Mouse (Mus musculus): ENCODE results near the gene Anxa6.
A peak's percentile ranks its signal among the peaks of the same experiment; 100 is the strongest.

The Anxa6 gene

DNA sequence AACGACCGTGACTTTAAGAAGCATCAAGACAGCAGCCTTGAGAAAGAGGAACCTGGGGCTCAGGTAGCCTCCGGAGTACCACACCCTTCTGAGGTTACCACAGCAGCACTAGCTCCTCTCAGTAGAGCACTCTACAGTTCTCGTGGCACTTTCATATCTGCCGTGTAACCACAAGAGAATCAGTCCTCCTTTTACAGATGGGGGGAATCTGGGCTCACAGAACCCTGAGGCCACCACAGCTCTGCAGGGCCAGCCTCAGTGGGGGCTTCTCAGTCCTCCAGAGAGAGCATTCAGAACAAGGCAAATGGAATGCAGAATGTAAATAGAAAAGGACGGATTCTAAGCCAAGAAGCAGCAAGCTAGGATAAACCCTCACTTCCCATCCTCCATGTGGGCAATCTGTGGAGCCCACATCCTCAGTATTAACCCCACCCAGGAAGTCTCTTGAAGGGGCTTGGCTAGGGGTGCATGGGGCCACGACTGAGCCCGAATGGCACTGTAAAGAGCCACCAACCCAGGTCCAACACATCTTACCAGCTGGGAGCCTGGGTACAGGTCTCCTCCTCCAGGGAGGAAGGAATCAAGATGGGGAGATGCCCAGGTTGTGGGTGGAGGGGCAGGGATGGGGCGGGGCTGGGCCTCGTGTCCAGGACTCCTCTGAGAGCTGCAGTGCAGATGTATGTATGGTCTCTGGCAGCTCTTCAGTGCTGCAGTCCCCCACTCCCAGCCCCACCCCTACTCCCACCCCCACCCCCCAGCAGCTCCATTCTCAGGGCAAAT lies 1.8 kb downstream of the Anxa6 start:
- no peak for DNase-seq (ENCODE audit: low spot score in 2 of 2)

DNA sequence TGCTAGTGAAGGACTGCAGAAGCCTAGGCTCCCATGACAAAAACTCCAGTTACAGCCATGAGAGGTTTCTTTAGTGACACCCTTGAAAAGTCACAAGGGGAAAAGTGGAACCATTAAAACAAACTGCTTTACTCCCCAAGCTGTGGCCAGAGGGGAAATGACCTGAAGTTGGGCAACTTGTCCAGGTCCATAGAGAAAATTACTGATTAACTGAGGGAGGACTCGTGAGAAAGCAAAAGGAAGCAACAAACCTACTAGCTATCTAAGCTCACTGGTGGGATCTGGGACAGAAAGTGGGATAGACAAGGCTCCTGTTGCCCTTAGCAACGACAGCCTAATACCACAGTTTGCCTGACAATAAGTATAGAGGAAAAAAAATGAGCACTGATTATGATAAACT lies 4.7 kb downstream of the Anxa6 start:
- no peak for DNase-seq (ENCODE audit: low spot score in 2 of 2)

DNA sequence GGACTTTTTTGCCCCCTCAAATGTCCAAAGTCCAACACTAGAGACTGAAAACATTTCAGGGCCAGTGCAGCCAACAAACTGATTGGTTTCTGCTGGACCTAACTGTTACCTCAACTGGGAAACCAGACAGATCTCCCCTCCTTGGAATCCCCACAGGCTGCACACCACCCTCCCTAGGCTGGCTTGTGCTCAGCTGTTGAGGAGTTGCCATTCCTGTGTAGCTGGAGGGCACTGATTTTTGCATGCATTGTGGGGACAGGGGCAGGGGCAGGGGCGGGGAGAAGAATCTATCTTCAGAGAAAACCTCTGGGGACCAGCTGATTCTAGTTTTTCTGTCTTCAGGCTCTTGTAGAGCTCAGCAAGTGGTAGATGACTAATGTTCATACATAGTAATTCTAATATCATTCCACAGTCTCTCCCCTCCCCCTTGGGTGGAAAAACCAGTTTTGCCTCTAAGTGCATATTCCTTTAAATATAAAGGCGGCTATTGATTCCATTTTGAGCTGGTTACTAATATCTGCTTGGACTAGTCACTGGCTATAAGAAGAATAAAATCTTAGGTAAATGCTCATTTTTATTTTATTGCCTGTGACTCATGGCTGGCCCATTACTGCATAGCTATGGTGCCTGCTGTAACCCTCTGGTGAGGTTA lies 5.9 kb downstream of the Anxa6 start:
- no peak for DNase-seq (ENCODE audit: low spot score in 2 of 2)

DNA sequence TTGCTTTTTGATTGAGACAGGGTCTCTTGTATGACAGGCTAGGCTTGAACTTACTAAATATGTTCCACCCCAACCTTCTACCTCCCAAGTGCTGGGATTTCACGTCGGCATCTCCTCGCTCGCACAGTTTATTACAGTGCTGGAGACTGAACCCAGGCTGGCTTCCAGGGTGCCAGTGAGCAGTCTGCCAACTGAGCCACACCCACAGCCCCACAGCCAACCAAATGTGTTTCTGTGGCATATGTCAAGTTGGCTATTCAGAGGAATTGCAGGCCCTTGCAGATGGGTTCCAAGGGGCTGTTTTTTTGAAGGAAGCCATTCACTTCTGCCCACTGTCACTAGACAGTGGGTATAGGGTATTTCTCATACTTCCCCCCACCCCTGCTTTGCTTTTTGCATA lies 7.3 kb downstream of the Anxa6 start:
- DNase-seq (ENCODE audit: low spot score in 2 of 2) = peak in 1 of 2 experiments; percentile 67

DNA sequence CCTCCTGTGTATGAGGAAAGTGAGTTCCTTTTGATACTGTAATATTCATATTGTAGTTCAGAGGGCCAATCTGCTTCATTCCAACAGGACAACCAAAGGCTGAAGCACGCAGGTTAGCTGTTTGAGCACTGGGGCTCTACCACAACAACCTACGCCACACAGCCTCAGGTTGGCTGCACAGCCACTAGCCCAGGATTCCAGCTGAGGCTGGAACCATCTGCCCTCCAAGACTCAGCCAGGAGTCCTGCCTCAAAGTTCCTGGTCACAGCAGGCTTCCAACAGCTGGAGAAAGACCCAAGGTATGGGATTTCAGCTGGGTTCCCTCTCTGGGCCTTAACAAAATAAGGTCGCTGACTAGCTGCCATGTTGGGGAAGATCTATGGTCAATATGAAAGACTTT lies 9.7 kb downstream of the Anxa6 start:
- no peak for DNase-seq (ENCODE audit: low spot score in 2 of 2)

DNA sequence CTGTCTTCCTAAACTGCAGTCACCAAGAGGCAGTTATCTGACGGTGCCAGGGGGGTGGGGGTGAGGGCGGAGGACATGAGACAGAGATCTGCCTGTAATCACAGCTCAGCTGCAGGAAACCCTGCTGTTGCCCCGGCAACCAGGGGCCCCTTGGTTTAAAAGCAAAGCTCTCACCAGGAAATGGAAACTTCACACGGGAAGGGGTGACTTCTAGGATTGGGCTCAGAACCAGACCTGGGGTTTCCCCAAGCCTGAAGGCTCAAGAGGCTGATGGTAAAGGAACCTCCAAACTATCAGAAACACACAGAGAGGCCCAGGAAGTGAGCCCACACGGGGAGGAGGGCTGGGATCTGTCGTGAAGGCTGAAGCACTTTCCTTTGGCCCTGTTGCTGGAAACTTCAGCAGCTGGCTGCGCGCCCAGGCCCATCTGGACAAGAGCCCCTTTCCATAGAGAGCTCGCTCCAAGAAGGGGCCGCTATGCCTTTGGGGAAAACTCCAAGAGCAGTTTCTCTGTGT lies 10.1 kb downstream of the Anxa6 start:
- DNase-seq (ENCODE audit: low spot score in 2 of 2) = peak; percentile 91 to 94

DNA sequence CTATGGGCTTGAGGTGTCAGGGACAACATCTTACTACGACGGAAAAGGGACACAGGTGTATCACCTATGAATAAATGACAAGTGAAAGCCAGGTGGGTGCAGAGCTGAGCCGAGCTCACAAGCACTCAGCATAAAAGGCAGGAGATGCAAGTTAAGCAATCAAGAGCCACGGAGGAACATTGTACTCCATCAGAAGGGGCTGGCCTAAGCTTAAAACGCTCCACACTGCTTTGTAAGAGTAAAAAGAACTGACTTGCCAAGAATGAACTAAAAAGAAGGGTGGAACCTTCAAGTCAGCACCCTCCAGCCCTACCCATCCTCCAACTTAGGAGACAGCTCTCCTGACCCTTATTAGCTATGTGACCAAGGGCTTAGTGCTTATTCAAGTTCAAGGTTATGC lies 10.7 kb downstream of the Anxa6 start:
- DNase-seq (ENCODE audit: low spot score in 2 of 2) = peak in 1 of 2 experiments; percentile 45

DNA sequence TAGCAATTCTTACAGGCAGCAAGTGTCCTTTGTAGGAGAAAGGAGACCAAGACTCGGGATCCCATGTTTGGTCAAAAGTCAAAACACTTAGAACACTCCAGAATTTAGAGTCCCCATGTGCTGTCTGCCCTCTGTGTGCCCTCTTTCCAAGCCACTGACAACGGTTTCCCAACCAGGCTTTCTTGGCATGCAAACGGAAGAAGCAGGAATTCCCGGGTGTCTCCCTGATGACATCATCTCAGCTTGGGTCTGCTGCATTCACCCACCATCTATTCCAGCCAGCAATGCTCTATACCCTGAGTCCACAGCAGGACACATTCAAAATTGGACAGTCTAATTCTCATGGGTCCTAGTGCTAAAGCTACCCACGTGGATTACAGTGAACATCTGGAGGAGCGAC lies 11.4 kb downstream of the Anxa6 start:
- DNase-seq (ENCODE audit: low spot score in 2 of 2) = no peak

DNA sequence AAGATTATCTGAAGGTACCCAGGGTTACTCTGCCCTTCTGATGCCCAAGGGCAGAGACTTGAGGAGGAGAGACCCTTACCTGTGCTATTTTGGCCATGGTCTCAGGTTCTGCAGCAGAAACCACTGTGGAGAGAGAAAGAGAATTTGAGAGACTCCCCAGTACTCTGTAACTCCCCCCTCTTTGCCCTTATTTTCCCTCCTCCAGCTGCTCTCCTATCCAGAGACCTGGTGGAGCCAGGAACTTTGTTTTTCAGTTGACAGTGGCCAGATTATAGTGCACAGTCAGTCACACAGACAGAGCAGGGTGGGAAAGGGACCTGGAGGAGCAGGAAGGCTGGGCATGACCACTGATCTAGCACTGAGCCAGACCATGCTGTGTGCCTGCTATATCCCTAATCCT lies 11.8 kb downstream of the Anxa6 start:
- no peak for DNase-seq (ENCODE audit: low spot score in 2 of 2)

DNA sequence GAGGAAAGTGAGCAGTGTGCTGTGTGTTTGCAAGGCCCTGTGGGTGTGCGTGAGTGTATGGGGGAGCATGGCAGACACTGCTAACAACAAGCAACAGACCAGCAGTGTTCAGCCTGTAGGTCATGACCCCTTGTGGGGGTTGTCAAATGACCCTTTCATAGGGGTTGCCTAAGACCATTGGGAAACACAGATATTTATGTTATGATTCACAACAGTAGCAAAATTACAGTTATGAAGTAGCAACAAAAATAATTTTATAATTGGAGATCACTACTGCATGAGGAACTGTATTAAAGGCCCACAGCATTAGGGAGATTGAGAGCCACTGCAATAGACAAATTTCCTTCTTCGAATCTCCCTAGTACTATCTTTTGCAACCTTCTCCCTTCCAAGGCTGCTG lies 13.5 kb downstream of the Anxa6 start:
- no peak for DNase-seq (ENCODE audit: low spot score in 2 of 2)

DNA sequence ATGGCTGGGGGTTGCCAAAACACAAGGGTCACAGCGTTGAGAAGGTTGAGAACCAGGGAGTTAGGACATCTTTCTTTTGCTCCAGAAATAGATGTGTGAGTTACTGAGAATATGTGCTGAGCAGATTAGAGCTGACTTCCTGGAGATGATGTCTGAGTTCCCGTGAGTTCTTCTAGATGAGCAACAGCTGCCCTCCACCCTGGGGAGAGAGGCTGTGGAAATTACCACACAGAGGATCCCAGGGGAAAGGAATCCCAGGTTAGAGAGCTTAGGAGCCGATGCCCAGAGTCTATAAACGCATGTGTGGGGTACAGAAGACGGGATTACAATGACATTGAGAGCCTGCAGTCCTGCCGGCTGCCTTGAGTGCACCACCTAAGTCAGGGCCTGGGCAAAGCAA lies 15.2 kb downstream of the Anxa6 start:
- DNase-seq (ENCODE audit: low spot score in 2 of 2) = peak in 1 of 2 experiments; percentile 45

DNA sequence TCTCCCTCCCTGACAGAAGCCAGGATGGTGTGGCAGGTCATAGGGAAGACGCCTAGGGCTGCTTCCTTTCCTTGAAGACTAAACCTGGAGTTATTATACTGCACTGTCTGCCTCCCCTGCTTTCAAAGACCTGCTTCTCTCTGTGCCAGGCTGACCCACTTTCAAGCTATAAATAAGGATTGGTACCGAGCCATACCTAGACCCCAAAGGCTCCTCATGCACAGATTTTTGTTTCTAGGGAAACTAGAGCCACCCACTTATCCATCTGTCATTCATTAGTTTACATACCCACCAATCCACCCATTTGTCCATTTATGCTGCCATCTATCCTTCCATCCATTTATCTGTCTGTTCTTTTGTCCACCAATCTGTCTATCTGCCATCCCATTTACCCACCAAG lies 16.0 kb downstream of the Anxa6 start:
- DNase-seq (ENCODE audit: low spot score in 2 of 2) = no peak

DNA sequence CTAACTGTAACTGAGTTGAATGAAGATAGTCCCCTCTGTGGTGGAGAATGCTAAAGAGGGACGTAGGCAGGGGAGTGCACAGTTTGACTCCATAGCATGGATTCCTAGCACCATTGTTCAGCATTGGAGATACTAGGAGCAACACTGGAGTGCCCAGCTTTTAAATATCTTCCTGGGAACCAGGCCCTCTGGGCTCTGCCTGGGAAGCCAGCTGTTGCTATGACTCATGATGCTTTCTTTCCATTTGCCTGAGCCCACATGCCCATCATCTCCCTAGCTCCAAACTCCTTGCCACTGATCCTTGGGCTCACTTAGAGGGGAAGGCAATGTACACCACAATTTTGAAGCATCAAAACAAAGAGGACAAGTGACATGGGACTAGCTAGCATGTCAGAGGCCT lies 16.5 kb downstream of the Anxa6 start:
- no peak for DNase-seq (ENCODE audit: low spot score in 2 of 2)

DNA sequence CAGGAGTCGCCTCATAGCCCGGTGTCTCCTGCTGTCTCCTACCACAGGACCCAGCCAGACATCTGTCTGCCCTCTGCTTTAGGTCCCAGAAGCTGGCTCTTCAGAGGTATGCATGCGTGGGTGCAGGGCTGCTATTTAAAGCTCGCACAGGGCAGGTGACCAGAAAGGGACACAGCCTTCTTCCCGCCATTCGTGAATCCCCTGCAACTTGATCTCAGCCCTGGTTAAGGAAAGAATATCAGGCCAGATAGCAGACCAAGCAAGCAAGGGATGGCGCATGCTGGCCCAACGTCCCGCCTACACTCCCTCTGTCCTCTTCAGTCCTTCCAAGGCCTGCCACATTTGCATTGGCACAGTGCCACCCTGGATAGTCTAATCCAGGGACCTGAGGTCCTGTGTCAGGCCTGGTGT lies 17.4 kb downstream of the Anxa6 start:
- peak; percentile 56 to 70 for DNase-seq (ENCODE audit: low spot score in 2 of 2)

DNA sequence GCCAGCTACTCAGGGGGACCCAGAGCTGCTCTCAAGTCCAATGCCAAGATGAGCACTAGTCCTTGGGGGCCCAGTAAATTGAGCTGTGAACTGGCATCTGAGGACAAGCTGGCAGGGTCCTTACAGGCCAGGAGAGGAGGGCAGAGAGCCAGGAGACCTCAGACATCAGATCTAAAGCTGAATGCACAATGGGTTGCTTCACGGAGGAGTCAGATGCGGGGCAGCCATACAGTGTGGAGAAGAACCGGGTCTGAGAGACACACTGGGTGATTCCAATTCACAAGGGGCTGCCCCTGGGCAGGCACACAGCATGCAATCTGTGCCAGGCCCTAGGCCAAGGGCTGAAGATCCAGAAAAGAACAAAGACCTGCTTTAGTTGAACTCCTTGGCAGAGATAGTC lies 18.0 kb downstream of the Anxa6 start:
- no peak for DNase-seq (ENCODE audit: low spot score in 2 of 2)

DNA sequence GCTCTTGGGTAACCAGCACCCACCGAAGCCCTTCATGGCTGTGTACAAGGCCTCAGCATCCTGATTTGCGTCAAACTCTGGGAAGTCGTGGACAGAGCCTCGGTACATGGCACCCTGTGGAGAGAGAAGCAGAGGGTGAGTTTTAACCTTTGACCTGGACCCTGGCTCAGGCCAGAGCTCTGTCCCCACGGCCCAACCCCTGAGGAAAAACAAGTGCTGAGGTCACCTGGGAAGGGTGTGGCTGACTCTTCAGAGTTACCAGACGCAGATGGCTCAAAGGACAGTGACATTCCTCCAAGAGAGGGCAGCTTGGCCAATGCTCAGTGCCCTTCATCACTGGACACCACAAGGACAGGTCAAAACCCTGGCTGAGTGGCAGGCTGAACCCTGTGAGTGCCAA lies 19.4 kb downstream of the Anxa6 start:
- no peak for DNase-seq (ENCODE audit: low spot score in 2 of 2)

DNA sequence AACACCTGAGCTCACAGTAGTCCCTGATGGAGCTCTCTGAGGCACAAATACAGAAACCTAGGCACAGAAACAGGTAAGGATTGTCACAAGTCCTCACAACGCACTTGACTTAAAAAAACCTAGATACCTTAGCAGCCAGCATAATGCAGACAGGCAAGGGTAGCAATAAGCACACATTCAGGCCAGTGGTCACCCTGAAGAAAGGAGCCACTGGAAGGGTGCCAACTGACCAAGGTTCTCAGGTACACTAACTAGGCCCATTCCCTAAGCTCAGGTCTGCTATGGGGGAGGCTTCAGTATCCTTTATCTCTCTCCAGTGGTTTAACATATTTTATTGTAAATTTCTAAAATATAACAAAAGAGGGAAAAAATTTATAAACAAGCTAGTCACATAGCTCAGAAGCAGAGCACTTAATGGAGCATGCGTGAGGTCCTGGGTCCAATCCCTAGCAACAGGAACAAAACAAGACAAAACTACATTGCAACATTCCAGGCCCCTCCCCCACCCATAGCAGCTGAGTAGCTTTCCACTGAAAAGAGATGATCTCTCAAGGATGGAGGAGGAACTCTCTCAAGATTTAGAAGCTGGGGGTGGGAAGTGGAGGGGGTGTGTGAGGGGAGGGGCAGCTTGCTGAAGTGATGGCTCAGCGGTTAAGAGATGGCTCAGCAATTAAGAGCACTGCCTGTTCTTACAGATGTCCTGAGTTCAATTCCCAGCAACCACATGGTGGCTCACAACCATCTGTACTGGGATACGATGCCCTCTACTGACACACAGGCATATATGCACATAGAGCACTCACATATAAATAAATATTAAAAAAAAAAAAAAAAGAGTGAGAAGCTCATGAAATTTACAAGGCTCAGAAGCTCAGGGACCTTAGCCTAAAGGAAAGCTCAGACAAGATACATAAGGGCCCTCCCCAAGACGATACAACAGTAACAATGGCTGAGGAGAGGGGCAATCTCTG lies 20.4 kb downstream of the Anxa6 start:
- DNase-seq (ENCODE audit: low spot score in 2 of 2) = peak; percentile 42 to 55

DNA sequence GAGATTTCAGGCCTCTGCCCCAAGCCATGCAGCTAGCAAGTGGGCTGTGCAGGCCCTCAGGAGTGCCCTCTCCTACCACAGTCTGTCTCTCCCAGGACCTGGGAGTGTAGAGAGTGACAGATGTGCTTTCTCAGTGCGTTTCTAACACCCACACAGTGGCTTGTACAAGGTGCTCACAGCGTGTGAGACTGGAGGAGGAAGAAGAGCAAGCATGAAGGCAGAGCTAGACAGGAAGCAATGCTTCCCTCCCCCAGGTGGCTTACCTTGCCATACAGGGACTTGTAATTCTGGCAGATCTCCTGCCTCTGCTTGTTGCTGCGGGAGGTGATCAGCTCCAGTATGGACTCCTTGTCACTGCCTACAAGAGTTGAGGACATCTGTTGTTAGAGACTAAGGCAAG lies 21.8 kb downstream of the Anxa6 start:
- no peak for DNase-seq (ENCODE audit: low spot score in 2 of 2)

DNA sequence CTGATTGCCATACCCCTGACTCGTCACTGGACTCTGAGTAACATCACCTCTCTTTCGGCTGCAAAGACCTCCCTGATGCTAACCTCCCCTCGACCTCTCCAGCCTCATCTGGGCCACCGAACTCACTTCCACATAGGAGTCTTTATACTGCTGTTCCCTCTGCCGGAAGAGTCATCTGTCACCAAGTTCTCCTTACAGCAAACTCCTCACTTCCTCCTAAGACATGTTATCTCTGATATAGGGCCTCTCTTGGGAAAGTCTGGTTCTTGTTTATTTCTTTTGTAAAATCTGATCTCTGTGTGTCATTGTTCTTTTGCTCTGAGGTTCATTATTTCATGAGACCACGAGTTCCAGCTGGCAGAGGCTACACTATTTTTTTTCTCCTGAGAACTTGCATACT lies 25.0 kb downstream of the Anxa6 start:
- DNase-seq (ENCODE audit: low spot score in 2 of 2) = no peak

DNA sequence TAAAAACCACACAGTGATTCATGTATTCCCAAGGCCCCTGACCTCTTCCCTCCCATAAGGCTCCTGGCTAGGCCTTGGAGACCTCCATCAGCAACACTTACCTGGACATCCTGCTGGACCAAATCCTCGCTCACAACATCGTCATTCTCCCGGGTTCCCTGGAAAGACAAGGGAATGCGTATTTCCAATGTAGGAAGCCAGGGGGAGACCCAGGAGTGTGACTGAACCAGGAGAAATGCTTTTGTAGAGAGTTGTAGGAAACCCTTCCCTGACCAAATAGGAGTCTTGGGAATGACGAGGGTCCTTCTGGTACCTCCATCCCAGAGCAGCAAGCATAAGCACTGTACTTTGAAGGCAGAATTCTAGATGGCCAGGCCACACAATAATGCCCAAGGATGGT lies 27.6 kb downstream of the Anxa6 start:
- DNase-seq (ENCODE audit: low spot score in 2 of 2) = no peak

DNA sequence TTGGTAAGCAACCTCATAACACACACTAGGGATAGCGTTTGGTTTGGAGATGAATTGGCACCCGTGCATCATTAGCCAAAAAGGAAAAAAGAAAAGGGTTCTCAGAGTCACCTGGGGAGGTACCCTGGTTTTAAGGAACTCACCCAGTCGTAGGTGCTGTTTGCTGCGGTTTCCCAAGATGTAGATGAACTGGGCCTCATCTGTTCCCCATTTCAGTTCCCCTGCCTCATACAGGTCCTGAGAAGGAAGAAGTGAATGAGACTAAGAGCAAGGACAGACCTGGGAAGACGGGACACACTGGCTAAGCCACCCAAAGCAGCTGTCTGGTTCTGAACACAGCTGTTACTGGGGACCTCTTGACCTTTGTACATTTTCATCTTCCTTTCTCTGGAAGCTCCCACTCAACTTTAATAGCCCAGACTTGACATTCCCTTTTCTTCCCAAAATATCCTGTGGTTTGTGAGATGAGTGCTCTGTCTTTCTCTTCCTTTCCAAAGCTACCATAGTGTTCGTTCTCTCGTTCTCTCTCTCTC lies 28.2 kb downstream of the Anxa6 start:
- peak in 1 of 2 experiments; percentile 29 for DNase-seq (ENCODE audit: low spot score in 2 of 2)

DNA sequence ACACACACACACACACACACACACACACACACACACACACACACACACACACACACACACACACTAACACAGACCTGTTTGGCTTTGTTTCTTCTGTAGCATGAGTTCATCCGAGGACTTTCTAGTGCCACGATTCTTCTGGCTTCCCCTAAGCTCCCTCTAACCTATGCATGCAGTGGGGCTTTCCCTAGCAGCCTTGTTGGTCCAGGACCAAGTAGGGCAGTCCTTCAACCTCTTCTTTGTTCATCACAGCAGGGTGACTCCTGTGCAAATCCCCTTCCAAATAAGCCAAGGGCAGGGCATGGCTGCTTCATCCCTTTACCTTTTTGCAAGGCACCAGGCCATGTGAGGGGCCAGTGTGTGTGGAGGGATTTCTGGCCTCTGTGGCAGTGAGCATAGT lies 34.5 kb downstream of the Anxa6 start:
- no peak for DNase-seq (ENCODE audit: low spot score in 2 of 2)
